Mouse (Mus musculus): ENCODE measurements around the gene Alkbh1.

The Alkbh1 gene

GRCm38 (mm10) chr12:87419974-87420485, 23.8 kb downstream of the Alkbh1 start:
- DNase-seq (ENCODE audit: low read depth, low spot score) = no peak

- no peak for DNase-seq (ENCODE audit: low read depth, low spot score)
Observed at GRCm38 (mm10) chr12:87418921-87419320, 24.9 kb downstream of the Alkbh1 start.

DNA sequence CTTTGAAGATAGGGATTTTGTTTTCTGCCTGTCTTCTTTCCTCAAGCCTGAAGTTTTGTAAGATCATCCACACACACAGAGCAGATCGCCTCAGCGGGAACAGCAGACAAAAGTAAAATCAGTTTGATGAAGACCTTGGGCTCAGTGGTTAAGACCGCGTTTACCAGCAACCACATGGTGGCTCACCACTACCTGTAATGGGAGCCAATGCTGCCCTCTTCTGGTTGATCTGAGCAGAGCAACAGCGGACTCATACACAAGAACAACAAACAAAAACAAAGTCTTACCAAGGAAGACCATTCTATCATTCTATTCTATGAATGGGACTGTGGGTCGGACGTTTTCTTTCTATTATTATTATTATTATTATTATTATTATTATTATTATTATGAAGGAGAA, 27.1 kb downstream of the Alkbh1 start:
- DNase-seq (ENCODE audit: low read depth, low spot score) = peak; percentile 49

DNA sequence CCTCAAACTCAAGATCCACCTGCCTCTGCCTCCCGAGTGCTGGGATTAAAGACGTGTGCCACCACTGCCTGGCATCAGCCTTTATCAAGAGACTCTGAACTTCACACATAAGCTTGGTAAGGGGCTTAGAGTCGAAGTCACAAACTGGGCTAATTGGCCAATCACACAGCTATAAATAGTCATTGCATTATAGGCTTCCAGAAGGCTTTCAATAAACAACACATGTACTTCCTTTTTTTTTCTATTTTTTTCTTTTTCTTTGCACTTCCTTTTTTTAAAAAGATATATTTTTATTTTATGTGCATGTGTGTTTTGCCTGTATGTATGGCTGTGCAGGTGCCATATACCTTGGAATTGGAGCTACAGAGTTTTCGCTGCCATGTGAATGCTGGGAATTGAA, 28.5 kb downstream of the Alkbh1 start:
- no peak for DNase-seq (ENCODE audit: low read depth, low spot score)

- peak; percentile 16 for DNase-seq (ENCODE audit: low read depth, low spot score)
Observed at GRCm38 (mm10) chr12:87413179-87413790, 30.5 kb downstream of the Alkbh1 start.

GRCm38 (mm10) chr12:87410999-87411398, 32.8 kb downstream of the Alkbh1 start:
- DNase-seq (ENCODE audit: low read depth, low spot score) = no peak

DNA sequence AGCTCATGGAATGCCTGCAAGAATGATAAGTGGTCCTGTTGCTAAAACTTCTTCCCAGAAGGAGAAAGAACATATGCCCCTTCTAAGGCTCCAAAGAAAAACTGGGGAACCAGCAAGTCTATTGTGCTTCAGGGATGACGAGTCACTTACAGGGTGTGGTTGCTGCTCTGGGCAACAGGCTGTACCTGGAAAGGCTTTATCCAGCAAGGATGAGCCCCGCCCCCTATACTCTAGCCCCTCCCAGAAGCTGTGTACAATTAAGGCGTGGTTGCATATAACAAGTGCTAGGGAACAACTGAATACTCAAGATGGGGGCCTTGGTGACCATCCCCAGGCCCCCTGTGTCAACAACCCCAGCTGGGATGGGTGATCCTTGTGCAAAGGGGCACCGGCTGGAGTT, 34.7 kb downstream of the Alkbh1 start:
- no peak for DNase-seq (ENCODE audit: low read depth, low spot score)

DNA sequence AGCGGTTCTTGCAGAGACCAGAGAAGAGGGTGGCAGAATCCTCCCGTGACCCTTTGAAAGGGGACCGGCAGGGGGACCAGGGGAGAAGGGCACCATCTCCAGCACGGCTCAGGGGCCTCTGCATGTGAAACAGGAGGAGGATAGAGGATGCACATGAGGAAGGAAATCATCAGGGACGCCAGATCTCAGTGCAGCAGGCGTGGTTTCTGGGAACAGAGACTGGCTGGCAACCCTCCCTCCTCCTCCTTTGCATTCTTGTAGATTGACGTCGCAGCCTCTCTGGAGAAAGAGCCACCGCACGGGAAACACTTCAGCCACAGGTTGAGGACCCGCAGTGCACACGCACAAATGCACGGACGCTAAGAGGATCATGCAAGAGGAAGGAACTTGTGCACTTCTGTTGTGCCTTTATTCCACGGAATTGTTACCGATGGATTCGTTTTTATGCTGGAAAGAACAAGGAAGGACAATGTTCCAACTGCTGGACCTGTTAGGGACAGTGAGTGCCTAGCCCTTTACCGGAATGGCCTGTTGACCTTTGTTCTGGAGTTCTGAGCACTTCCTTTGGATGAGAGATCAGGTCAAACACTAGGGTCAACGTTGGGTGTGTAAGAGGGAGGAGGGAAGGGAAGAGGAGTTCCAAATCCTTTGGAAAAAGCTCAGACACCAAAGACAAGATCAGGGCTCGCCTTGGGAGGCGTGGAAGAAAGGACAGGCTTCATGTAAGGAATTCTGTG, 35.8 kb downstream of the Alkbh1 start:
- DNase-seq (ENCODE audit: low read depth, low spot score) = no peak

DNA sequence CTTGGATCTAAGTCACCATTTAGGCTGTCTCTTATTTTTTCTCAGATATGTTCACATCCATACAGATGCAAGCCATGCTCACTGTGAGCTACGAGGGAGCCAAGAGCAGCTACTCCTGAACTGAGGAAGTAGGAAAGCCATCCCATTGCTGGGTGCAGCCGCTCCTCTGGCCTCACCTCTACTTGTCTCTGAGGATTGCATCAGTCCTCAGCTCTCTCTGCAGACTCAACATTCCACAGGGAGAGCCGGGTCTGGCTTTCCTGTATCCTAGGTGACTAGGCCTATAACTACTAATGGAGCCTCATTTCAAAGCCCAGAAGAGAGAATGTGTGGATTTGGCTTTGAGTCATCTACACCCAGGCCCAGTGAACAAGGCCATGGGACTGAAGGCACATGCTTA, 38.1 kb downstream of the Alkbh1 start:
- DNase-seq (ENCODE audit: low read depth, low spot score) = no peak

GRCm38 (mm10) chr12:87405165-87405564, 38.7 kb downstream of the Alkbh1 start:
- no peak for DNase-seq (ENCODE audit: low read depth, low spot score)

GRCm38 (mm10) chr12:87401883-87402282, 41.9 kb downstream of the Alkbh1 start:
- DNase-seq (ENCODE audit: low read depth, low spot score) = no peak

DNA sequence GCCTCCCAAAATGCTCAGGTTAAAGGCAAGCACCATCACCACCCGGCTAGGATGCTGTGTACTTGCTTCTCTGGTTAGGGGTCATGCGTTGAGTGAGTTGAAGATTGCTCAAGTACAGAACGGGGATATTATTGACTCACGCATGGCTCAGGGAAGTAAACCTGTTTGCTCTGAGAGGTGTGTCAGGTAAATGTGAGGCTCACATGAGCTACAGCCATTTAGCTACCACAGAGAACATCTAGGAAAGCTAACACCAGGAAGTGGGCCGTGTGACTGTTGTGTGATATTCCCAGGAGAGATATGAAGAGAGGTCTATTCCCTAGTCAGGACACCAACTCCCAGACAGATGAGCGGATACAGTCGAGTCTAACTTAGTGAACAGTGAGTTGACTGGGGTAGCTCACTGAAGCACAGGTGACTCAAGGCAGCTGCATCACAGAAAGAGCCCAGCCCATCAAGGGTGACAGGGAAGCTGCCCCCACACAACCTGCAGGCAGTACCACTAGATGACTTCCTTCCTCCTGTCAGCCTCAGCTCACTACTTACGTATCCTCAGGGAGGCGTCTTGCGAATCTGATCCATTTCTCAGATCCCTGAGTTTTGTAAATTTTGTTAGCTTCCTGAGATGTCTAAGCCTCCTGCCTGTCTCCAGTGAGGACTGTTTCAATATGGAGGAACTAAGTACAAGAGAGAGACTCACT, 44.5 kb downstream of the Alkbh1 start:
- DNase-seq (ENCODE audit: low read depth, low spot score) = no peak

GRCm38 (mm10) chr12:87397811-87398417, 45.9 kb downstream of the Alkbh1 start:
- no peak for DNase-seq (ENCODE audit: low read depth, low spot score)

- DNase-seq (ENCODE audit: low read depth, low spot score) = no peak
Observed at GRCm38 (mm10) chr12:87397126-87397525, 46.7 kb downstream of the Alkbh1 start.

DNA sequence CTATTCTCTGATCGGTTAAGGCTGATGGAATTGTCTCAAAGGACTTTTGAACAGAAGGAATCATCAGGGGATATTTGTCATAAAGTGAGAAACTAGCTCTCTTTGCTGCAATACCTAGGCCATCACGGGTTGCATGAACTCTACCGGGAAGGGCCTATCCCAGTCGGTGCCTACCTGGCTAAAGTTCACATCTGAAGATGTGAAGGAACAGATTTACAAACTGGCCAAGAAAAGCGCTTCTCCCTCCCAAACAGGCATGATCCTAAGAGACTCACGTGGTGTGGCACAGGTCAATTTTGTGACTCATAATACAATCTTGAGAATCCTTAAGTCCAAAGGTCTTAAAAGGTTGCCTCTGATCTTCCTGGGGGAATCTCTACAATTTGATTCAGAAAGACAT, 49.5 kb downstream of the Alkbh1 start:
- DNase-seq (ENCODE audit: low read depth, low spot score) = no peak

DNA sequence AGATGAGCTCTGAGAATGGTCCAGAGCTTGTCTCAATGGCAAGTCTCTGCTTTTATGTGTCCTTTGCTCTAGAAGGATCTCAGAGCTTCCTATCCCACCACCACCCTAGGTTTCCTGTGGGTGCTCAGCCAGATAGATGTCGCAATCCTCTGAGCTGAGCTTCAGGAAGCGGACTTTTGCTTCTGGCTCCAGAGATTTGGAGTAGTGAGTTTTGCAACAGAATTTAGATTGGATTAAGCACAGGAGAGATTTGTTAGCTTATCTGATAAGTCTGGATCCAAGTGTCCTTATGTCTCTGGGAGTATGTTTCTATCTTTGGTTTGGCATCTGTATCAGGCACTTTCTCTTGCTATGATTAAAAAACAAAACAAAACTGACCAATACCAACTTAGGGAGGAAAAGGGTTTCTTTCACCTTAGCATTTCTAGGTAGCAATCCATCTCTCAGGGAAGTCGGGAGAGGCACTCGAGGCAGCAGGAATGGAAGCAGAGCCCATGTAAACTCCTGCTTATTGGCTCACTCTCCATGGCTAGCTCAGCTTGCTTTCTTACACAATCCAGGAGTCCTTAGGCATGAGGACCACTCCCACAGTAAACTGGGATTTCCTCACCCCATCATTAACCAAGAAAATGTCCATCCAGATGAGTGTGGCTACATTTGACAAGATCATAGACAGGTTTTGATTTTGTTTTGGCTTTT, 50.2 kb downstream of the Alkbh1 start:
- DNase-seq (ENCODE audit: low read depth, low spot score) = no peak

DNA sequence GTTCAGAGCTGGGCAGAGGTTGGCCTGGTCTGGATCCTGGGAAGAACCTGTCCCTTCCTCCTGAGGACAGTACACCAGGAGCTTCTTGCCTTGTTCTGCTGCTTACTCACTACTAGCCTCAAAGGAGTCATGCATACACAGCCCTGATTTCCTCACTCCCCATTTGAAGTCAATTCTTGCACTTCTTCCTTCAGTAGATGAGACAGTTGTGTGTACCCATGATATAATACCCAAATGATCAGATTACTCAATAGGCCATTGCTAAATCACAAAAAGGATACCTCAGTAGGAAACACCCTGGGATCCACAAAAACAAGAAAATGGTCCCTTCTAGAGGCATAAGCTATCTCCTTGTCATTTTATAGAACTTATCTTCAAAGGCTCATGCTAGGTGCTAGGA, 52.5 kb downstream of the Alkbh1 start:
- DNase-seq (ENCODE audit: low read depth, low spot score) = no peak

DNA sequence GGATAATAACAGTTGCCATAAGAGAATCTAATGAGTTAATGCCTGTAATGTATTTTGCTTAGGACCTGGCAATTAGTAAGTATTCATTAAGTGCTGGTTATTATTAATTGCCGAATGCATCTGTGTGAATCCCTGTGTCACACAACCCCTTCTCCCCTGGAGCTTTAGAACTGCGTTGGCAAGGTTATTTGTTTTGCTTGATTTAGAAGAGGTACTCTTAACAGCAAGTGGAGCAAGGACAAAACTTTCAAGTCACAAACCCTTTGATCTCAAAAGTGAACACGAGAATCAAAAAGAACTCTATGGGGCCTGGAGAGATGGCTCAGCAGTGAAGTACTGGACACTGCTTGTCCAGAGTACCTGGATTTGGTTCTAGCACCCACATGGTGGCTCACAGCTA, 54.6 kb downstream of the Alkbh1 start:
- DNase-seq (ENCODE audit: low read depth, low spot score) = no peak

DNA sequence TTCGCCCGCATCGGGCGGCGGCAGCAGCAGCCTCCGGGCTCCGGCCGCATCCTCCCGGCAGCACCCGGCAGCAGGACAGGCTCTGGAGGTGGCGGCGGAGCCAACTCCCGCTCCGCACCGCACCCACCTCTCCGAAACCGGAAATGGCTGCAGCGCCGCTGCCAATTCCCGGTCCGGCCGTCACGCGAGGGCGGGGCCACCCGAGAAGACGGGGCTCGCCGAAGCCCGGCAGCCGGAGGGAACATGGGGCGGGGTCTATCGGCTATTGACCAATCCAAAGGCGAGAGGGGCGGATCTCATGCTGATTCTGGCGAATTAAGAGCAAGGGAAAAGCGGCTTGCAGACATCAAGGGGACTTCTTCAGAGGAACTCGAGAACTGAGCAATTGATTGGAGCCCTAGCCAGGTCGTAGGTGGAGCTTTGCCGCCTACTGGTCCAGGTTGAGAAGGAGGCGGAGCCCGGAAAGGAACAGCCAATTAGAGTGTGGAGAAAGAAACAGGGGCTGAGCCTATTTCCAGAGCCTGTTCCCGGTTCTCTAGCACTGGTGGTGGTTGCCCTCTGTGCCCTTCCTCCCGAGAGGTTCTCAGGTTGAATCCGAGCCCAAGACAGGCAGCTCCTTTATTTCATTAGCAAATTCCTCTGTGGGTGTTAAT, 55.6 kb downstream of the Alkbh1 start, which contains the start of gene Sptlc2:
Sptlc2 (minus strand) TSS at position 234 of the 653 bp plus-strand sequence.
- peak; percentile 99 for DNase-seq (ENCODE audit: low read depth, low spot score)

DNA sequence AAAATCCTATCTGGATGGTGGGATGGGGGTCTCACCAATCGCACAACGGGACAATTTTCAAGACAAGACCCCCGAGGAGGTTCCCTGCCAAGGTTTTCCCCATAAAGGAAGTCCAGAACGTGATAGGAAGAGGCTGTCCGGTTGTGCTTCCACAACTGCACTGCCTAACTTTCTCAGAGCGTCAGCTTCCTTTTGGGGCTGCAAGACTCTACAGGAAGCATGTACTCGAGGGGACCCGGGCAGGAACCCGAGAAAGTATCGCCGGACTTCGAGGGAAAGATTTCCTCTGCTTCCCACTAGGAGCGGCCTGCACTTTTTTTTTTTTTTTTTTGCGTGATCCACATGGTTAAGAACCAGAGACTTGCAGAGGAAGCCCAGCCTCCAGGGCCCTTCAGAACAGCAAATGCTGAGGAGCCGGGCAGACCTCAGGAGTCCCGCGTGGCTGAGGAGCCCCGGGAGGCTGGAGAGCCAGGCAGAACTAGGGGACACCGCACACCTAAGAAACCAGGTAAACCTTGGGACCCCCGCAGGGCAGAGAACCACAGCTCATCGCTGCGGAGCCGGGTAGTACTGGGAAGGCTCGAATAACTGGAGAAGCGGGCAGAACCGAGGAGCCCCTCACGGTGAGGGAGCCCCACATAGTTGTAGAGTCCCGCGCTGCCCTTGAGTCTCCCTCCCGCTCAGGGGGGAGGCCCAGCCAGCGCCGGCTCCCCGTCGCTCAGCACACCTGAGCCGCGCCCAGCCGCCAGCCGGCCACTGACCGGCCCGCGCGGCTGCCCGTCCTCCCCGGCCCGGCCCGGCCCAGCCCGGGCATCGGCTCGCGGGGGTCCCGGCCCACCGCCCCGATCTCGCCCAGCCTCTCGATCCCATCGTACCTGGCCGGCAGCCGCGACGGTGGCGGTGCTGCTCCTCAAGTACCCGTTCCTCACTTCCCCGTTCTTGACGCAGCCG, 56.4 kb downstream of the Alkbh1 start:
- DNase-seq (ENCODE audit: low read depth, low spot score) = peak; percentile 13
